Mouse (Mus musculus): Measurements from ENCODE around the gene Snx12. TPM values are rescaled to one million over a fixed set of nuclear protein-coding genes. Genes with fewer than 3 reads are reported as not detected.

The Snx12 gene
- polyA plus RNA-seq, 2 experiments, result 42.1 to 52.8 TPM

GRCm38 (mm10) chrX:101131992-101132791 lies 90.2 kb downstream of the Snx12 start:
- Histone ChIP-seq H3K27ac (replicated peaks; ENCODE audit: low read depth, low read length) (no peak overlapping the region), H3K9ac (ENCODE audit: low read depth, low read length, severe bottlenecking) (no peak overlapping the region), H3K9me3 (ENCODE audit: control insufficient read depth, low read length) (no peaks in the 10 kb centered on the region), H3K36me3 (ENCODE audit: control insufficient read depth, insufficient read depth, low read length) (no peaks in the 10 kb centered on the region), H3K27me3 (ENCODE audit: control insufficient read depth, insufficient read depth, low read length) (no peaks in the 10 kb centered on the region), H3K4me3 (replicated peaks; ENCODE audit: low read length) (no peak overlapping the region; the same call in 1 of the 2 replicates), H3K4me2 (replicated peaks; ENCODE audit: low read depth, low read length, severe bottlenecking) (peak overlapping the region; percentile 22; the same call in 1 of the 2 replicates), H3K4me1 (ENCODE audit: control insufficient read depth, insufficient read depth, low read length) (no peaks in the 10 kb centered on the region)
- peak; percentile 73; the same call in 1 of the 2 replicates for ATAC-seq (ENCODE audit: low FRiP score, low read depth)
- WGBS, result 38% methylated on average over 12 of the region's 12 CpGs
- TF ChIP-seq POLR2A (IDR thresholded peaks at IDR 0.05; ENCODE audit: borderline replicate concordance, extremely low read depth, insufficient read depth, insufficient read length), result no peak
- peak; percentile 51 for DNase-seq (ENCODE audit: low spot score)

- H3K4me3 ChIP-seq (replicated peaks; ENCODE audit: low read length), result no peak overlapping the region
- H3K27ac ChIP-seq (replicated peaks; ENCODE audit: low read depth, low read length), result no peak overlapping the region
- ATAC-seq (ENCODE audit: low FRiP score, low read depth) (no peak), DNase-seq (ENCODE audit: low spot score) (peak; percentile 70)
- H3K9me3 ChIP-seq (ENCODE audit: control insufficient read depth, low read length), result no peaks in the 10 kb centered on the region
- H3K36me3 ChIP-seq (ENCODE audit: control insufficient read depth, insufficient read depth, low read length), result no peaks in the 10 kb centered on the region
- H3K4me2 ChIP-seq (replicated peaks; ENCODE audit: low read depth, low read length, severe bottlenecking), result no peak overlapping the region
- whole genome bisulfite sequencing, result 34% methylated on average over 7 of the region's 7 CpGs
- no peaks in the 10 kb centered on the region for H3K27me3 ChIP-seq (ENCODE audit: control insufficient read depth, insufficient read depth, low read length)
- TF ChIP-seq POLR2A (IDR thresholded peaks at IDR 0.05; ENCODE audit: borderline replicate concordance, extremely low read depth, insufficient read depth, insufficient read length), result no peak
- H3K9ac ChIP-seq (ENCODE audit: low read depth, low read length, severe bottlenecking), result no peak overlapping the region
- no peaks in the 10 kb centered on the region for H3K4me1 ChIP-seq (ENCODE audit: control insufficient read depth, insufficient read depth, low read length)
These were observed 91.4 kb downstream of the Snx12 start for GRCm38 (mm10) chrX:101131001-101131400.

- DNase-seq (ENCODE audit: low spot score), result no peak
- 83% methylated on average over 2 of the region's 2 CpGs for WGBS
These were observed 93.8 kb downstream of the Snx12 start for GRCm38 (mm10) chrX:101128559-101128958.

GRCm38 (mm10) chrX:101126977-101127376 lies 95.4 kb downstream of the Snx12 start:
- 62% methylated on average over 2 of the region's 2 CpGs for WGBS
- DNase-seq (ENCODE audit: low spot score), result no peak
- H3K27me3 ChIP-seq (ENCODE audit: control insufficient read depth, insufficient read depth, low read length), result no peaks in the 10 kb centered on the region
- no peak overlapping the region for H3K27ac ChIP-seq (replicated peaks; ENCODE audit: low read depth, low read length)
- TF ChIP-seq POLR2A (IDR thresholded peaks at IDR 0.05; ENCODE audit: borderline replicate concordance, extremely low read depth, insufficient read depth, insufficient read length), result no peak
- no peak overlapping the region for H3K4me2 ChIP-seq (replicated peaks; ENCODE audit: low read depth, low read length, severe bottlenecking)
- H3K4me3 ChIP-seq (replicated peaks; ENCODE audit: low read length), result no peak overlapping the region
- no peaks in the 10 kb centered on the region for H3K4me1 ChIP-seq (ENCODE audit: control insufficient read depth, insufficient read depth, low read length)
- H3K9ac ChIP-seq (ENCODE audit: low read depth, low read length, severe bottlenecking), result no peak overlapping the region
- H3K36me3 ChIP-seq (ENCODE audit: control insufficient read depth, insufficient read depth, low read length), result no peaks in the 10 kb centered on the region
- no peaks in the 10 kb centered on the region for H3K9me3 ChIP-seq (ENCODE audit: control insufficient read depth, low read length)
- ATAC-seq (ENCODE audit: low FRiP score, low read depth), result no peak

More at GRCm38 (mm10) chrX:101128559-101128958, 93.8 kb downstream of the Snx12 start:
- no peak overlapping the region for H3K4me3 ChIP-seq (replicated peaks; ENCODE audit: low read length)
- H3K9ac ChIP-seq (ENCODE audit: low read depth, low read length, severe bottlenecking), result no peak overlapping the region
- no peaks in the 10 kb centered on the region for H3K4me1 ChIP-seq (ENCODE audit: control insufficient read depth, insufficient read depth, low read length)
- ATAC-seq (ENCODE audit: low FRiP score, low read depth), result no peak
- H3K9me3 ChIP-seq (ENCODE audit: control insufficient read depth, low read length), result no peaks in the 10 kb centered on the region
- H3K4me2 ChIP-seq (replicated peaks; ENCODE audit: low read depth, low read length, severe bottlenecking), result no peak overlapping the region
- no peak overlapping the region for H3K27ac ChIP-seq (replicated peaks; ENCODE audit: low read depth, low read length)
- H3K27me3 ChIP-seq (ENCODE audit: control insufficient read depth, insufficient read depth, low read length), result no peaks in the 10 kb centered on the region
- no peaks in the 10 kb centered on the region for H3K36me3 ChIP-seq (ENCODE audit: control insufficient read depth, insufficient read depth, low read length)
- no peak for TF ChIP-seq POLR2A (IDR thresholded peaks at IDR 0.05; ENCODE audit: borderline replicate concordance, extremely low read depth, insufficient read depth, insufficient read length)

GRCm38 (mm10) chrX:101126474-101126955 lies 95.8 kb downstream of the Snx12 start:
- Histone ChIP-seq H3K9ac (ENCODE audit: low read depth, low read length, severe bottlenecking) (no peak overlapping the region), H3K36me3 (ENCODE audit: control insufficient read depth, insufficient read depth, low read length) (no peaks in the 10 kb centered on the region), H3K4me3 (replicated peaks; ENCODE audit: low read length) (no peak overlapping the region), H3K4me1 (ENCODE audit: control insufficient read depth, insufficient read depth, low read length) (no peaks in the 10 kb centered on the region), H3K9me3 (ENCODE audit: control insufficient read depth, low read length) (no peaks in the 10 kb centered on the region), H3K27me3 (ENCODE audit: control insufficient read depth, insufficient read depth, low read length) (no peaks in the 10 kb centered on the region), H3K4me2 (replicated peaks; ENCODE audit: low read depth, low read length, severe bottlenecking) (no peak overlapping the region), H3K27ac (replicated peaks; ENCODE audit: low read depth, low read length) (no peak overlapping the region)
- 66% methylated on average over 7 of the region's 7 CpGs for WGBS
- ATAC-seq (ENCODE audit: low FRiP score, low read depth) (no peak), DNase-seq (ENCODE audit: low spot score) (no peak)
- no peak for TF ChIP-seq POLR2A (IDR thresholded peaks at IDR 0.05; ENCODE audit: borderline replicate concordance, extremely low read depth, insufficient read depth, insufficient read length)
